Mouse (Mus musculus) cerebellum, adult 11-12 months (tissue): ENCODE results near the gene St8sia2.

ENCODE experiments used
- DNase-seq: peaks from one replicate; pipeline ENCODE4 v3.0.0; 2022

St8sia2 gene

GRCm38 (mm10) chr7:74013601-74014175 lies at the start of gene St8sia2:
Gene St8sia2 (minus strand): TSS chr7:74013690.
- DNase-seq, result no peak

GRCm38 (mm10) chr7:74061076-74061475 lies 47.6 kb upstream of the St8sia2 start:
- DNase-seq, result no peak

GRCm38 (mm10) chr7:74060306-74060946 lies 46.9 kb upstream of the St8sia2 start:
- DNase-seq, result no peak

- DNase-seq, result no peak
These were observed 46.2 kb upstream of the St8sia2 start for GRCm38 (mm10) chr7:74059684-74060083.

- peak; percentile 50 for DNase-seq
These were observed 42.3 kb upstream of the St8sia2 start for GRCm38 (mm10) chr7:74055753-74056152.

- no peak for DNase-seq
These were observed 34.1 kb upstream of the St8sia2 start for GRCm38 (mm10) chr7:74047591-74047990.

GRCm38 (mm10) chr7:74045166-74045957 lies 31.9 kb upstream of the St8sia2 start:
- no peak for DNase-seq

- DNase-seq, result no peak
These were observed 30.2 kb upstream of the St8sia2 start for GRCm38 (mm10) chr7:74043562-74044138.

- no peak for DNase-seq
These were observed 11.5 kb upstream of the St8sia2 start for GRCm38 (mm10) chr7:74025007-74025406.

GRCm38 (mm10) chr7:74024171-74024570 lies 10.7 kb upstream of the St8sia2 start:
- no peak for DNase-seq

- no peak for DNase-seq
These were observed 9.1 kb upstream of the St8sia2 start for GRCm38 (mm10) chr7:74022571-74022970.

- DNase-seq, result no peak
These were observed 8.3 kb upstream of the St8sia2 start for GRCm38 (mm10) chr7:74021771-74022170.

- DNase-seq, result no peak
These were observed 3.1 kb upstream of the St8sia2 start for GRCm38 (mm10) chr7:74016613-74017012.

GRCm38 (mm10) chr7:74012858-74013600 lies 461 bp downstream of the St8sia2 start:
- DNase-seq, result no peak

GRCm38 (mm10) chr7:74011976-74012857 lies 1.3 kb downstream of the St8sia2 start:
- DNase-seq, result no peak

GRCm38 (mm10) chr7:74008946-74009542 lies 4.4 kb downstream of the St8sia2 start:
- DNase-seq, result no peak

- no peak for DNase-seq
These were observed 6.6 kb downstream of the St8sia2 start for GRCm38 (mm10) chr7:74006775-74007371.

GRCm38 (mm10) chr7:74006364-74006763 lies 7.1 kb downstream of the St8sia2 start:
- DNase-seq, result no peak

GRCm38 (mm10) chr7:74000743-74001510 lies 12.6 kb downstream of the St8sia2 start:
- no peak for DNase-seq

GRCm38 (mm10) chr7:73989366-73989765 lies 24.1 kb downstream of the St8sia2 start:
- no peak for DNase-seq
